Mouse (Mus musculus) heart, postnatal 0 days (tissue): ENCODE data around the gene Smyd1.

Source experiments
- CTCF ChIP-seq: IDR thresholded peaks from 2 replicates; pipeline ENCODE4 v1.5.1; 2016; ENCODE audit warnings: antibody characterized with exemption, control low read depth, low read depth
- EP300 ChIP-seq: IDR thresholded peaks from 2 replicates; pipeline ENCODE4 v1.6.1; 2016; ENCODE audit warnings: antibody characterized with exemption, low read depth

GRCm38 (mm10) chr6:71203674-71204073, 118.4 kb downstream of the Smyd1 start:
- TF ChIP-seq CTCF (no peak), EP300 (no peak)
